Mouse (Mus musculus): ENCODE data around the gene B3glct.
A peak's percentile ranks its signal among the peaks of the same experiment; 100 is the strongest.

GRCm38 (mm10) chr5:149715571-149716328, 37.7 kb downstream of the B3glct start:
- TF ChIP-seq MAFK (IDR thresholded peaks at IDR 0.05; ENCODE audit: insufficient read depth, low read depth, low read length) (no peak), HCFC1 (IDR thresholded peaks at IDR 0.05; ENCODE audit: borderline replicate concordance, insufficient read depth, low read length) (no peak), CHD2 (IDR thresholded peaks at IDR 0.05; ENCODE audit: low read depth, low read length) (no peak), ZNF384 (IDR thresholded peaks at IDR 0.05; ENCODE audit: low read depth, low read length) (peak; percentile 92), ZC3H11A (IDR thresholded peaks at IDR 0.05; ENCODE audit: borderline replicate concordance, low read depth, low read length) (no peak)
